In genomic region chr2:32153041-32153790, GRCm38 (mm10) we compare ENCODE assay signal across 8 mouse cellular contexts. TPM values are rescaled to one million over a fixed set of nuclear protein-coding genes. Genes with fewer than 3 reads are reported as not detected.
A peak's percentile ranks its signal among the peaks of the same experiment; 100 is the strongest.
DNase-seq lines count a peak whose midpoint lies in the region; ATAC-seq lines count a peak whose summit lies in the region.

No protein-coding gene starts in this region.

- H3K4me2 ChIP-seq in limb, embryonic 12.5 days, result peak overlapping the region; percentile 97
- H3K4me2 ChIP-seq in midbrain, embryonic 14.5 days (ENCODE audit: low read length), result peak overlapping the region; percentile 100

- DNase-seq in heart, adult 11 months, result peak; percentile 97
- DNase-seq in heart, adult 9 months (ENCODE audit: low spot score in 2 of 2), result no peak
- peak; percentile 62 for DNase-seq in embryo, embryonic 11 days
- peak; percentile 46 for DNase-seq in heart, postnatal 4 days
- no peak for DNase-seq in midbrain, embryonic 14.5 days
- DNase-seq in layer of hippocampus, adult 9-10 months (ENCODE audit: low spot score), result no peak
- DNase-seq in urinary bladder, postnatal 10 days (ENCODE audit: low spot score), result no peak

- no peaks in the 10 kb centered on the region for H3K36me3 ChIP-seq in limb, embryonic 12.5 days
- H3K36me3 ChIP-seq in midbrain, embryonic 14.5 days (ENCODE audit: control insufficient read depth, insufficient read depth, low read length), result no peaks in the 10 kb centered on the region

- peak overlapping the region; percentile 99 for H3K27ac ChIP-seq in limb, embryonic 12.5 days
- peak overlapping the region; percentile 99 for H3K27ac ChIP-seq in midbrain, embryonic 14.5 days (replicated peaks; ENCODE audit: low read depth, low read length)

- H3K27me3 ChIP-seq in limb, embryonic 12.5 days, result no peaks in the 10 kb centered on the region
- no peaks in the 10 kb centered on the region for H3K27me3 ChIP-seq in midbrain, embryonic 14.5 days (ENCODE audit: control insufficient read depth, insufficient read depth, low read length)

- H3K4me3 ChIP-seq in limb, embryonic 12.5 days (replicated peaks), result peak overlapping the region; percentile 96
- H3K4me3 ChIP-seq in midbrain, embryonic 14.5 days (replicated peaks; ENCODE audit: low read depth, low read length), result peak overlapping the region; percentile 86

- WGBS in limb, embryonic 12.5 days, result 4% methylated on average over 13 of the region's 13 CpGs
- 7% methylated on average over 13 of the region's 13 CpGs for WGBS in midbrain, embryonic 14.5 days

- ATAC-seq in limb, embryonic 12.5 days (ENCODE audit: insufficient number of reproducible peaks, insufficient read depth, low FRiP score, low TSS enrichment, low read depth), result no peak
- ATAC-seq in midbrain, embryonic 14.5 days (ENCODE audit: low FRiP score, low TSS enrichment), result no peak

- H3K9me3 ChIP-seq in limb, embryonic 12.5 days, result no peaks in the 10 kb centered on the region
- H3K9me3 ChIP-seq in midbrain, embryonic 14.5 days (ENCODE audit: control insufficient read depth, low read length), result no peaks in the 10 kb centered on the region

- peaks cover 71% of the 10 kb centered on the region for H3K4me1 ChIP-seq in limb, embryonic 12.5 days (replicated peaks)
- peaks cover 69% of the 10 kb centered on the region for H3K4me1 ChIP-seq in midbrain, embryonic 14.5 days (ENCODE audit: control insufficient read depth, insufficient read depth, low read length)

- H3K9ac ChIP-seq in limb, embryonic 12.5 days (replicated peaks), result peak overlapping the region; percentile 100
- H3K9ac ChIP-seq in midbrain, embryonic 14.5 days (replicated peaks; ENCODE audit: low read length), result peak overlapping the region; percentile 100

RNA-seq across cellular contexts. Expression of gene Prrc2b, which starts 2.3 kb away (rescaled TPM):
- 100 to 1,000 TPM; 138 to 145 TPM for total RNA-seq in heart, postnatal 4 days (2021)
- polyA plus RNA-seq in limb, embryonic 12.5 days (2016; fragmentation: Nextera tagmentation; extraction: Ambion mirVana), result 69.2 and 89.9 TPM in 2 replicates
- 121 and 141 TPM in 2 replicates for polyA plus RNA-seq in midbrain, embryonic 14.5 days (2014; fragmentation: Nextera tagmentation; extraction: Ambion mirVana)

RNA-seq across cellular contexts. Expression of gene Plpp7, which starts 57.9 kb away (rescaled TPM):
- total RNA-seq in heart, postnatal 4 days (2021), result 10 to 100 TPM; 15.7 to 20.5 TPM
- polyA plus RNA-seq in limb, embryonic 12.5 days (2016; fragmentation: Nextera tagmentation; extraction: Ambion mirVana), result 5.0 and 5.7 TPM in 2 replicates
- 21.6 and 24.4 TPM in 2 replicates for polyA plus RNA-seq in midbrain, embryonic 14.5 days (2014; fragmentation: Nextera tagmentation; extraction: Ambion mirVana)

Comparison
In these comparisons a context has a peak if more than half of its experiments do, and no peak if none do; other contexts are left out.
1. DNase-seq: peak in heart, adult 11 months (single experiment), embryo, embryonic 11 days (single experiment) and heart, postnatal 4 days (single experiment); none in heart, adult 9 months (0 of 2), midbrain, embryonic 14.5 days (single experiment), layer of hippocampus, adult 9-10 months (single experiment) and urinary bladder, postnatal 10 days (single experiment).